Mouse (Mus musculus) retina, postnatal 1 day (tissue): ENCODE measurements around the gene Mical1.

Source experiments
- DNase-seq: peaks from one replicate; pipeline ENCODE4 v3.0.0-alpha.2; 2012

The Mical1 gene

DNA sequence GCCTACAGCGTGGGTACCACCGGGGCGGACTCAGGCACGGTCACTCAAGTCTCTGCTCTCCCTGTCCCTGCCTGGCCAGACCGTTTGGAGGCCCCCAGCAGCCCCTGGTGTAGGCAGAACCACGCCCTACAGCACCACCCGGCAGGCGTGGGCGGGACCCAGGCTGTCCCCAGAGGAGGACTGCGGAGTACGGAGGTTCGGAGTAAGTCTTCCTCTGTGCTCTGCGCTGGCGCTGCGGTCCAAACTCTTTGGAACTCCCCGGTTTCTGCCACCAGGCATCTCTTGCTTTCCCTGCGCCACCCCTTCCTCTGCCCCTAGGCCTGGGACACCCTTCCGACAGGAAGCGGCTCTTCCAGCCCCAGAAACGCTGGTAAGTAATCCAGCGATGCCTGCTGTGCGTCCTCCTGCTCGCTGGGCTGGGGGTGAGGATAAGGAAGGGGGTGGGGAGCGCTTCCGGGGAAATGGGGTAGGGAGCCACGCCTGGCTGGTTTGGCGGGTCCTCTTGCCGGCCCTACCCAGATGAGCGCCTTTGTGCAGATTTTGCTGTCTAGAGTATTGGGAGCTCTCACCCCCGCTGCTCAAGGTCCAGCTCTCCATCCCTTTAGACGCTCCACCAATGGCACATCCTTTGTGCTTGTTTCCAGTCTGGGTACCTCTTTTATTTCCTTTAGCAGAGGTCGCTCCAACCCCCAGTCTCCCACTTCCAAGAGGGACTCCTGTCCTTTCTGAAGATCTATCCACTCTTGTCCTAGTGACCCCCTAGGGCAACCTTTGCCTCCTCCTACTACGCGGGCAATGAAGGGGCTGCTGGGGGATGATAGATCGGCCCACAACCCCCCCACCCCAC, at the start of gene Mical1:
Gene Mical1 (plus strand): TSS at position 144 of the 847 bp plus-strand sequence.
- DNase-seq: peak; percentile 78

DNA sequence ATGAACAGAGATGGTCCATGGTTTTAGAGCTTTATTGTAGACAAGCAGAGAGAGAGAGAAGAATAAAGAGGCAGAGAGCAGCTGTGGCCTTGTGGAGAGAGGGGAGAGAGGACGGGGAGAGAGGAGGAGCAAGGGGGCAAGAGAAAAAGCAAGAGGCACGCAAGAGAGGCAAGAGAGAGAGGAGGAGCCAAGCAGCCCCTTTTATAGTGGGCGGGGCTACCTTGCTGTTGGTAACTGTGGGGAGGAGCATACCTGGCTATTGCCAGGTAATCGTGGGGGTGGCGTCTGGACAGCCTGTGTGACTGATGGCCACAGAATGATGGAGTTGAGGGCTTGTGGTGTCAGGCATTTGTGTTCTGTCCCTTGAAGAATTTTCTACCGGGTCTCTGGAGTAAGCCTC, 49.7 kb upstream of the Mical1 start:
- DNase-seq: no peak

- peak; percentile 64 for DNase-seq
Measured at GRCm38 (mm10) chr10:41434624-41435023, 41.5 kb upstream of the Mical1 start.

- DNase-seq: no peak
Measured at GRCm38 (mm10) chr10:41435141-41435540, 41.0 kb upstream of the Mical1 start.

- DNase-seq: no peak
Measured at GRCm38 (mm10) chr10:41448216-41448615, 27.9 kb upstream of the Mical1 start.

- no peak for DNase-seq
Measured at GRCm38 (mm10) chr10:41449684-41450083, 26.4 kb upstream of the Mical1 start.

DNA sequence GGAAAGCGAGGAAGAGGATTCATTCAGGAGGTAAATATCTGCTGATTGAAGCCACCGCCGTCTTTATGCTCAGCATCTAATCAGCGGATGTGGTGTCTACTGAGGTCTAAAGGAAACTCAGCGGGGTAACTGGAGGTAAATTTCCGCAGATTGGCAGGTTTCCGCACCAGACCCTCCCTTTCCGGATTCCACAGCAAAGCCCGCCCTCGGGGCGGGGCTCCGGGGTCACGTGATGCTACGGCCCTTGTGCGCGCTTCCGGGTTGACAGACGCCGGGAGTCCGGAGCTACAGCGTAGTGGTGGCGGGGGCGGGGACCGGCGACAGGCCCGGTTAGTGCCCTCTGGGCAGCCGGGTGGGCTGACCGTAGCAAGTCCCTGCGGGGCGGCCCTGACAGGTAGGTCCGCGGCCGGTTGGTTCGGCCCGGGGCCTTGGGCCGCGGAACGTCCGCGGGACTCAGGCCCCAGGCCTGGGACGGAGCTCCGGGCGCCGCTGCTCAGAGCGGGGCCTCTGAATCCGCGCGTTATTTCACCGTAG, 25.9 kb upstream of the Mical1 start, which contains the start of gene Zbtb24:
Gene Zbtb24 (plus strand): TSS at position 247 of the 534 bp plus-strand sequence.
- DNase-seq: peak; percentile 97

DNA sequence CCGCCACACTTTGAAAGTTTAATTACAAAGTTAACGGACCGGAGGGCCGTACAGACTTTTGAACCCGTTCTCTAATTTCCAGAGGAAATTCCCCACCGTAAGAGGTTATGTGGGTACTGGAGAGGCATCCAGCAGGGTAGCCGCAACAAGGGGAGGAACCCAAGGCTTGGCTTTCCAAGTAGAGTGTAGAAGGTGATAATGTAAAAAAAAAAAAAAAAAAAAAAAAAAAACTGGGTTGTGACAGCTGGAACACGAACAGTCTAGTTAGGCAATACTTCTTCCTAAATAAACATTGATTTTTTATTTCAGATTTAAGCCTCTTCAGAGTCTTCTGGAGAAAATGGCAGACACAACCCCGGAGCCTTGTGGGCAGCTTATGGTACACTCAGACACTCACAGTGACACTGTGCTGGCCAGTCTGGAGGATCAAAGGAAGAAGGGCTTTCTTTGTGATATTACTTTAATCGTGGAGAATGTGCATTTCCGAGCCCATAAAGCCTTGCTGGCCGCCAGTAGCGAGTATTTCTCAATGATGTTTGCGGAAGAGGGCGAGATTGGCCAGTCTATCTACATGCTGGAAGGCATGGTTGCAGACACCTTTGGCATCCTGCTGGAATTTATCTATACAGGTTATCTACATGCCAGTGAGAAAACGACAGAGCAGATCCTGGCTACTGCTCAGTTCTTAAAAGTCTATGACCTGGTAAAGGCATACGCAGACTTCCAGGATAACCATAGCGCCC, 25.2 kb upstream of the Mical1 start:
- no peak for DNase-seq

GRCm38 (mm10) chr10:41451656-41452055, 24.5 kb upstream of the Mical1 start:
- no peak for DNase-seq

GRCm38 (mm10) chr10:41452791-41453190, 23.3 kb upstream of the Mical1 start:
- DNase-seq: no peak

- no peak for DNase-seq
Measured at GRCm38 (mm10) chr10:41459990-41460389, 16.1 kb upstream of the Mical1 start.

DNA sequence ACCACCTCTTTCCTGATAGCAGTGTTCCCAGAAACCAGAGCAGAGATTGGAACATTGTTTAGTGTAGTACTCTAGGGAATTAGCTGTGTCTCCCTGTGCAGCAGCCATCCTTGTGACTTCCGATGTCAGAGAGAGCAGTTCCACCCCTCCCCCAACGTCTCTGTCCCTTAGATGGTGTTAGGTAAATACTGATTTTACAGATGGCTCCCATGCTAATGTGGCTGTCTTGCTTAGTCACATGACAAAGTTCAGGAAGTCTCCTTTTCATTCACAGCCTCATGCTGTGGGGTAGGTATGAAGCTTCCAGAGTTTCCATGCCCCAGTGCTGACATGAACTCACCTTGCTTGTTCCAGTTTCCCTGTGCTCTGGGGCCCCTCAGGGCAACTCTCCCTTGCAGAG, 15.6 kb upstream of the Mical1 start:
- peak; percentile 11 for DNase-seq

DNA sequence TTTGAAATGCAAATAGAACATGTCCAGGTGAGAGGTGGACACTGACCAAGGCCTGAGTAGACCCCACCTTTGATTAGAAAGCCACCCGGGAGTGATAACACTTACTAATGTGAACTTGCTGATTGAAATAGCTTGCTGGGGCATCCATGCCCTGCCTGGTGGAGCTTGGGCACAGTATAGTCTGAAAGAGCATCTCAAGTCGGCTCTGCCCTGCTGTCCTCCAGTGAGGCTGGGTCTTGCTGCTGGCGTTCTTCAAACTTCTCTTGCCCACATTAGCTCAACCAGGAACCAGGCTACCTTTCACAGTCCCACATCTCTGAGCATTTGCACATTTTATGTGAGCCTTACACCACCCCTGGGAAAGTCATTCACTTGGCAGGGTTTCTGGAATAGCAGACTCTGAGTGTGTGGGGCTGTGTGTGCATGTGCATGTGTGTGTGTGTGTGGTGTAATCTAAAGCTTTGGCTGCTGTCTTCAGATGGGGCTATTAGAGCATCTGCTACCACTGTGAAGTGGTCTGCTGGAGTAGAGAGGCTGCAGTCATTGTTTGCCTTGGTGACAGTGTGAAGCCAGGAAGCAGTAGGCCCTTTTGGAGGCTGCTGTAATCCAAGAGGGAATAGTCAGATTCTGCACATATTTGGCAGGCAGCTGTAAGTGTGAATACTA, 14.9 kb upstream of the Mical1 start:
- no peak for DNase-seq

DNA sequence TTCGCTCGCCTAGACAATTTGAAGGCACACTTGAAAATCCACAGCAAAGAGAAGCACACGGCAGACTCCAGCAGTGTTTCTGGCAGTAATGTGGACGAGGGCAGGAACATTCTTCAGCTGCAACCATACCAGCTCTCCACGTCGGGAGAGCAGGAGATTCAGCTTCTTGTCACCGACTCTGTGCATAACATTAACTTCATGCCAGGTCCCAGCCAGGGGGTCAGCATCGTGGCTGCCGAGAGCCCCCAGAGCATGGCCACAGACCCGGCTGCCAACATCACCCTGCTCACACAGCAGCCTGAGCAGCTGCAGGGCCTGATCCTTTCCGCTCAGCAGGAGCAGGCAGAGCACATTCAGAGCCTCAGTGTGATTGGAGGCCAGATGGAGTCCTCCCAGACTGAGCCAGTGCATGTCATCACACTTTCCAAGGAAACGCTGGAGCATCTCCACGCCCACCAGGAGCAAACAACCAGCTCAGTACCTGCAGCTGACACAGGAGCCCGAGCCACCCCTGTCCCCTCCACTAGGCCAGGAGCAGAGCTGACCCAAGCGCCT, 11.6 kb upstream of the Mical1 start:
- DNase-seq: peak; percentile 28

DNA sequence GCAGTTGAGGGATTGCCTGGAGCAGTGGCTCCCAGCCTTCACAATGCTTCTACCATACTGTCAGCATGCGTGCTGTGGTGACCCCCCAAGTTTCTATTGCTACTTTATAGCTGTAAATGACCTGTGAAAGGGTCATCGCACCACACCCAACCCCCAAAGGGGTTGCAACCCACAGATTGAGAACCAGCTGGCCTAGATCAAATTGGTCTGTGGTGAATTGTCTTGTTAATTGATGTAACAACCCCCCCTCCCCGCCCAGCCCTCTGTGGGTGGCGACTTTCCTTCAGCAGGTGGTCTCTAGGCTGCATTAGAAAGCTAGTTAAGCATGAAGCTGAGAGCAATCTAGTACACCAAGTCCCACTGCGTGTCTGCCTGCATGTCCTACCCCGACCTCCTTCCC, 8.8 kb upstream of the Mical1 start:
- peak; percentile 48 for DNase-seq

- no peak for DNase-seq
Measured at GRCm38 (mm10) chr10:41470693-41471092, 5.4 kb upstream of the Mical1 start.

- no peak for DNase-seq
Measured at GRCm38 (mm10) chr10:41472534-41472933, 3.6 kb upstream of the Mical1 start.

- no peak for DNase-seq
Measured at GRCm38 (mm10) chr10:41472962-41473481, 3.1 kb upstream of the Mical1 start.

- no peak for DNase-seq
Measured at GRCm38 (mm10) chr10:41473782-41474468, 2.2 kb upstream of the Mical1 start.

- no peak for DNase-seq
Measured at GRCm38 (mm10) chr10:41474981-41475391, 1.1 kb upstream of the Mical1 start.

- peak; percentile 87 for DNase-seq
Measured at GRCm38 (mm10) chr10:41477018-41477277, 834 bp downstream of the Mical1 start.
